Mouse (Mus musculus) lung, postnatal 10 days (tissue): Measurements from ENCODE around the gene Stub1.

Experiments
- DNase-seq: peaks from one replicate; pipeline ENCODE4 v3.0.0; 2021

Stub1 gene

GRCm38 (mm10) chr17:25867836-25868600 lies 34.8 kb upstream of the Stub1 start:
- DNase-seq = peak; percentile 59

GRCm38 (mm10) chr17:25867509-25867835 lies 34.3 kb upstream of the Stub1 start:
- DNase-seq = no peak

- no peak for DNase-seq
Measured at GRCm38 (mm10) chr17:25866172-25866571, 33.0 kb upstream of the Stub1 start.

GRCm38 (mm10) chr17:25865288-25865687 lies 32.1 kb upstream of the Stub1 start:
- no peak for DNase-seq

- DNase-seq = no peak
Measured at GRCm38 (mm10) chr17:25864311-25864710, 31.1 kb upstream of the Stub1 start.

- no peak for DNase-seq
Measured at GRCm38 (mm10) chr17:25863681-25864080, 30.5 kb upstream of the Stub1 start.

- DNase-seq = no peak
Measured at GRCm38 (mm10) chr17:25861704-25862612, 28.8 kb upstream of the Stub1 start.

- DNase-seq = peak; percentile 94
Measured at GRCm38 (mm10) chr17:25860832-25861703, 27.9 kb upstream of the Stub1 start, which contains the start of gene Wdr90. Wdr90 (minus strand) TSS chr17:25861501.

- no peak for DNase-seq
Measured at GRCm38 (mm10) chr17:25860229-25860628, 27.0 kb upstream of the Stub1 start.

- peak; percentile 98 for DNase-seq
Measured at GRCm38 (mm10) chr17:25844396-25844901, 11.2 kb upstream of the Stub1 start, which contains the start of gene Rhot2. Rhot2 (minus strand) TSS chr17:25844851.

GRCm38 (mm10) chr17:25843636-25844395 lies 10.6 kb upstream of the Stub1 start:
- DNase-seq = no peak

GRCm38 (mm10) chr17:25843122-25843521 lies 9.9 kb upstream of the Stub1 start:
- no peak for DNase-seq

GRCm38 (mm10) chr17:25842509-25842908 lies 9.3 kb upstream of the Stub1 start:
- no peak for DNase-seq

- no peak for DNase-seq
Measured at GRCm38 (mm10) chr17:25841117-25841880, 8.1 kb upstream of the Stub1 start, which contains the start of gene Gm20683. Gm20683 (minus strand) TSS chr17:25841763.

GRCm38 (mm10) chr17:25840519-25840918 lies 7.3 kb upstream of the Stub1 start:
- no peak for DNase-seq

GRCm38 (mm10) chr17:25839455-25840235 lies 6.4 kb upstream of the Stub1 start:
- no peak for DNase-seq

GRCm38 (mm10) chr17:25838904-25839303 lies 5.7 kb upstream of the Stub1 start:
- no peak for DNase-seq

- no peak for DNase-seq
Measured at GRCm38 (mm10) chr17:25837533-25837932, 4.3 kb upstream of the Stub1 start.

- peak; percentile 82 for DNase-seq
Measured at GRCm38 (mm10) chr17:25837076-25837410, 3.8 kb upstream of the Stub1 start, which contains the start of gene Rhbdl1. Rhbdl1 (minus strand) TSS chr17:25837295.
